Mouse (Mus musculus) cerebellum, adult 11 months (tissue): ENCODE measurements around the gene Fkbp5.
"Not testable (repeated sequence)": the region's sequence is repeated elsewhere in the genome, so short reads cannot be mapped to it uniquely, and the experiment has no call there.

Source experiments
- DNase-seq: peaks from one replicate; pipeline ENCODE4 v3.0.0; 2022

Fkbp5 gene

DNA sequence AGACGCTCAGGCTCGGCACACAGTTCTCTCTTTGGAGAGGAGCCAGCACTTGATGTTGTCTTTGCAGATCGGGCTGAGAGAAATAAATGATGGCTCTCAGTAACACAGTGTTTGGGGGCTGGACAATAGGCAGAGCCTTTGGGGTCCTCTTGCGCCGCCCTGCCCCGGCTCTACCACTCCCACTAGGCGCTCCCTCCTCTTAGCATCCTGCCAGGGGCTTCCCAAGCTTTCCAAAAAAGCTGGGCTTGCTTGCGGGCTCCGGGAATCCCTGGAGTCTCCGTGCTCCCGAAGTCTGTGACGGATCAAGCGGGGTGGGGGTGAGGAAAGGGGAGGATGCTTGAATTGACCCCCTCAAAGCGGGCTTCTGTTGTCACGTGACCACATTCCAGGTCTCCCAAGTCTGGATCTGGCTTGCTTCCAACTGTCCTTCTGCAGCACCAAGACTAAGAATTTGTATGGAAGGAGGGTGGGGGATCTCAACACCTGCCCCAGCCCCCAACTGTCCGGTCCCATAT is at the start of gene Fkbp5:
TSS of gene Fkbp5 (minus strand) at position 87 of the 515 bp plus-strand sequence.
- DNase-seq = peak; percentile 39

DNA sequence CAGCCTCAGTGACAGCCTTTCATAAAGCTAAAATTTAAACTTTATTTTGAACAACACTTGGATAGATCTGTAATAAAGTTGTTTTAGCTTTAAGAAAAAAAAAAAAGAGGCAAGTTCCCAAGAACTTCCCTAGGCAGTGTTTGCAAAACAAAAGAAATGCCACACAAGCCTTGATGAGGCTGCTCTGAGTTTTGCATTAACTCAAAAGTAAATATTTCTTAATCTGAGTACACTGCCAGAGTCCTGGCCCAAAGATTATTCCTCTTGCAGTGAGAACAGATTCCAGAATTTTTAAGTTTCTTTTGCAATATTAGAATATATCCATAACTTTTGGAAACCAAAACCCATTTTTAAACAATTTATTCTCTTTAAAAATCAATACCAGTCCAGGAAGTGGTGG is 47.9 kb upstream of the Fkbp5 start:
- DNase-seq = no peak

DNA sequence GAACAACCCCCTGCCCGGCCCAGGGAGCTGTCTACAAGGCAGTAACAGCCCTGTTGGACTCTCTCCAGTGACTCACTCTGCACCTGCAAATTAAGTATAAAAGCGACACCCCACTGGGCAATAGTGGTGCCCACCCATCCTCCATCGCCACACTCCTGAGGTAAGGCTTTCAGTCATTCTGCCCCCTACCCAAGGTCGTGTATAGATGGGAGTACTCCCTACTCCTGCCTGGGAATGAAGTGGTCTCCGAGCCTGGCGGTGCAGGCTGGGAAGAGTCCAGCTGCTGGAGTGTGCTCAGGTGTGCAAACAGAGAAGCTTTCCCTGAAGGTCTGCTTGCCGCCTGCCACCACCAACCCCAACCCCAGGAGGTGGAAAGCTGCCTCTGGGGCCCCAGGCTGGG is 44.3 kb upstream of the Fkbp5 start:
- DNase-seq = no peak

DNA sequence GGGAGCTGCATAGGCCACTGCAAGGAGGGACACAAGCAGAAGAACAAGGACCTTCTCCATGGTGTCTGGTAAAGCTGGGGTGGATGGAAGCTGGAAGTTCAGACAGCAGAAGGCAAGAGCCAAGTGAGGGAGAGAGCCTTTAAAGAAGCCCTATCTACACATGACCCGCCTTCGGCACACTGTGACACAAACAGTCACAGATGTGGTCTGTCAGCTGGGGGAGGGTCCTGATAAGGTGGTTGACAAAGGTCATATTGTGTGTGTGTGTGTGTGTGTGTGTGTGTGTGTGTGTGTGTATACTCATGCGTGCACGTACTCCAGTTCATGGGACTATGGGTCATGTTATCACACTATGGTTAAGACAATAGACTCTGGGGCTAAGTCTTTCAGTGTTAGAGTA is 43.3 kb upstream of the Fkbp5 start, which contains the start of gene Clps:
TSS of gene Clps (minus strand) at position 169 of the 400 bp plus-strand sequence.
- no peak for DNase-seq

DNA sequence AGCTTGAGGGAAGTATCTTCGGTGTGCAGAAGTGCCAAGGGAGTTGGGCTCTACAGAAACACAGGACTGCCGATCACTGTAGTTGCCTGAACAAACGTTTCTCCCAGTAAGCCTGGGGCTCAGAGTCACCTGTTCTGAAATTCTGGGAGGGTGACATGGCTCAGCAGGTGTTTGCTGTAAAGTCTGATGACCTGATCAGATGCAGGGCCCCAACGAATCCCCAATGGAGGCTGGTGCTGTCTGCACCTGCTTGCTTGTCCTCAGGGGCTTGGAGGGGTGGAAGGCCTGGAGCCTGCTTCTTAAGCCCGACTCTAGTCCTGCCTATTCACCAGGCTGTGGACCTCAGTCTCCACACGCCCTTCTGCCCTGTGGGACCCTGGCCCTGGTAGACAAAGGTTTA is 40.4 kb upstream of the Fkbp5 start:
- DNase-seq = no peak

DNA sequence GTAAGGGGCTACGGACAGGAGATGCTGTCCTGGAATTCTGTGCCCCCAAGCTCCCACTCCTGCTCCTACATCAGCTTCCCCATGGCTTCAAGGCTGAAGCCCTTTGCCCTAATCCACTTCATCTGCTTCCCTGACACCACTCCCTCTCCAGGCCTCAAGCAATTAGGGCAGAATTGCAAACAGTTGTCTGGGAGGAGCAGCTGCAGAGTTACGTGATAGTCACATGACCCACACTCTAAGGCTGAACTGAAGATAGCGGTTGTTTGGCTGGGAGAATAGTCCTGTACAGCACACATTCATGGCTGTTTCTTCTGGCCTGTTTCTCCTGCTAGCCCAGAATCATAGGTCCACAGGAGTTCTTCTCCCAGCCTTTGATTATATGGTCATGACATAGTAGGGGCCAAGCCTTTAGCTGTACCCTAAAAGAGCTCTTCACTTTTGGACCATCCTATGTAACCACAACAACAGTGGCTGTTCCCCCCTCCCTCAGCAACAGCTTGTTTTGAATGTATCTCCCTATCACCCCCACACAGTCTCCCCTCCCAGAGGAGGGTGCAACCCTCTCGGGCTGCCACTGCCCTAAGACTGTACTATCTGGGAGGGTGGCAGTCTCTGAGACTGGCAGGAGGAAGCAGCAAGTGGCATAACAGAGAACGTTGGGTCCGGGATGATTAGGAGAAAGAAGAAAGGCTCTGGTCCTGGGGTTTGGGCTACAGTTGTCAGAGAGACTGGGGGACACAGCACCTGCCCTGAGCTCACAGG is 39.5 kb upstream of the Fkbp5 start:
- DNase-seq = no peak

DNA sequence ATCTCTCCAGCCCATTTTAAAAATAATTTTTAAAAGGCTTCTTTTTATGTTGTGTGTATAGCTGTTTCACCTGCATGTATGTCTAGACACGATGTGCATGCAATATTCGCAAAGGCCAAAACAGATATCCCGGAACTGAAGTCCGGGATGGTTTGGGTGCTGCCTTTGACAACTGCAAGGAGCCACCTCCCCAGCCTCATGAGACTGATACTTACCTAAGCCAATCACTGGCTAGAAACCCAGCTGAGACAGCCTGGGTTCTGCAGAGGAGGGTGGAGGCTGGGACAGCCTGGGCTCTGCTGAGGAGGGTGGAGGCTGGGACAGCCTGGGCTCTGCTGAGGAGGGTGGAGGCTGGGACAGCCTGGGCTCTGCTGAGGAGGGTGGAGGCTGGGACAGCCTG is 36.7 kb upstream of the Fkbp5 start:
- not testable (repeated sequence) for DNase-seq

DNA sequence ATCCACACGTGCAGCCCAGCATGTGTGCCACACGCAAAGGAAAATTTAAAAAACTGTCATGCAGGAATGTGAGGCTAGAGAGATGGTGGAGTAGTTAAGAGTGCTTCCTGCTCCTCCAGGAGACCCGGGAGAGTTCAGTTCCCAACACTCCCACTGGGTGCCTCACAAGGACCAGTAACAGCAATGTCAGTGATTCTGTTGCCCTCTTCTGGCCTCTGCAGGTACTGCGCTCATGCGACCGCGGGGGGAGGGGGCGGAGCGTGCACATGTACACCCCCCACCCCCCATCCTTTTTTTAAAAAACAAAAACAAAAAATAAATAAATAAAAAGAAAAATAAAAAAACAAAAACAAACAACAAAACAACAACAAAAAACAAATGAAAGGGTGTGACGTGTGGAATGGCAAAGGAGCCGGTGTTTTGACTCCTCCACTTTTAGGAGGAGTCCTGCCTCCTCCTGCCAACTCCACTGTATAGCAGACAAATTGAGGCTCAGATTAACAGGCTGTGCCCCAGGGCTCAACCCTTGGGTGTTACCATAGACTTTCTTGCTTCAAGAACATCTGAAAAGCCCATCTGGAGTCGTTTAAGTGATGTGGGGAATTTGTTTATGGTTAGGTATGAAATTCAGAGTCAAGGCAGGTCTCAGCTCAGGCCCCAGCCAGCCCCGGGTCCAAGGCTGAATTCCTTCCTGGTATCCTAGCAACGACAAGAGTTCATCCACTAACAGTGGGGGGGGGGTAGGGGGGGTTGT is 35.9 kb upstream of the Fkbp5 start:
- peak; percentile 33 for DNase-seq

DNA sequence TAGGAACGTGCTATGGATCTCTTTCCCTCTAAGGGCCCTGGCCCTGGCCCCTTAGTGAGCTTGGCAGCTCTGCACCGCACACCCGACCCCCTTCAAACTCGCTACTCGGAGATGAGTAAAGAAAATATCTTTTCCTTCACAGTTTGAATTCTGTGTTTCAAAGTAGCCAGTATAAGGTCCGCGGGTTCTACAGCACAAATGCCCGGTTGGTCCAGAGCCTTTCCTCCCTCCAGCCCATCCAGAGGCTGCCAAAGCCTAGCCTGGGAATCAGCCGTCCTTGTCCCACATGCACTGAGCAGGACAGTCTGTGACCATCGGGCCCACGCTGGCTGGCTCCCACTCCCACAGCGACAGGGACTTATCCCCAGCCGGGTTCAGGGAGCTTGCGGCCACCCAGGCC is 31.8 kb upstream of the Fkbp5 start, which contains the start of gene Clpsl2:
TSS of gene Clpsl2 (plus strand) at position 301 of the 400 bp plus-strand sequence.
- no peak for DNase-seq

DNA sequence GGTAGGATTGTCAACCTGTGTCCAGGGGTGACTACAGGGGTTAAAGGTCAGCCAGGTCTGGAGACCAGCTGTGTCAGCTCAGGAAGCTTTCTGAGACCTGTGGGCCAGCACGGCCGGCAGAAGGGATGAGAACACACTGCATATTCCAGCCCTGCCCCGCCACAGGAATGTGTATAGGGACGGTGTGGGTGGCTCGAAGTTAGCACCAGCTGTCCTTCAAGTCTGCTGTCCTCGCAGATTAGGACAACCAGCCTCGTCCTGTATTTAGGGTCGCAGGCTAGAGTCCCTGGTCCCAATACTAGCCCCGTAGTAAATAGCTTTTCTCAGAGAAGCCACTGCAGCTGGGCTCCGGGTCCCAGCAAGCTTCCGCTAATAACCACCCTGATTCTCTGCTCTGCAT is 31.2 kb upstream of the Fkbp5 start:
- DNase-seq = no peak

DNA sequence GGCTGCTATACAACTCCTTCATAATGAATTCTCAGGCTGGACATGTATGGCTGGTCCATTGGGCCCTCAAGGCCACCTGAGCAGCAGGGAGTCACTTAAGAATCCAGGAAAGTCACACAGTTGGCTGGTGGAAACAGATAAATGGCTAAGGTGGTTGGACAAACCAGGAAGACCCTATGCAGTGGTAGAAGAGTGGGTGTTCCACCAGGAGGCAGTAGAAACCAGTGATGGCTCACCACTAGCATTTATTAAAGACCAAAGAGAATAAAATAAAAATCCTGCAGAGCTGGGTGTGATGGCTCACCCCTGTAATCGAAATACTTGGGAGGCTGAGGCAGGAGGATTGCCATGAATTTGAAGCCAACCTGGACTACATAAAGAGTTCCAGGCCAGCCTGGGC is 29.6 kb upstream of the Fkbp5 start:
- no peak for DNase-seq

DNA sequence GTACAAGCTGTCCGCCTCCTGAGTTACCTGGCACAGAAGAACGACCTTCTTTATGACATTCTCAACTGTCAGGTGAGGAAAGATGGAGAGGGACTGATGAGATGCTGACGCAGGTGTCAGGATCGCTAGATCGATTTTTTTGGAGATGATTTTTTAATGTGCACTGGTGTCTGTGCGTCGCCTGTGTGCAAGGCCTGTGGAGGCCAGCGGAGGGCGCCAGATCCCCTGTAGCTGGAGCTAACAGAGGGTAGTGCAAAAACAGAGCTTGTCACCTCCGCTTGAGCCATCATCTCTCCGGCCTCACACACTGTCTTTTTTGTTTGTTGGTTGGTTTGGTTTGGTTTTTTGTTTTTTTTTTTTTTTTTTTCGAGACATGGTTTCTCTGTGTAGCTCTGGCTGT is 20.6 kb upstream of the Fkbp5 start:
- DNase-seq = no peak

DNA sequence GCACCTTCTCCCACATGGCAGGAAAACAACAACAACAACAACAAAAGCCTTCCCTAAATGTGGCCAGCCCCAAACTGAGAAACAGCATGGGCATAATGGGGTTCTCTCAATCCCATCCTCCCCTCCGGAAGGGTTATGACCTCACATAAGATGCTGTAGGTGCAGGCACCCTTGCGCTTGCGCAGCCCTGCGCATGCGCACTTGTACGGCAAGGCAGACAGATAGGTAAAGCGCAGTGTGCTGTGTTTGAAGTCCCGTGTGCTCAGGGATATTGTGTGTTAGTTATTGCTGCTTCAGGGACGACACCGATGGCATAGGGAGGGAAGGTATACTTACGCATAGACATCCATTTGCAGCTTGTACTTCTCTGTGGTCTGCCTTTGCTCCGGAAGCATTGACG is 16.0 kb upstream of the Fkbp5 start:
- DNase-seq = no peak

DNA sequence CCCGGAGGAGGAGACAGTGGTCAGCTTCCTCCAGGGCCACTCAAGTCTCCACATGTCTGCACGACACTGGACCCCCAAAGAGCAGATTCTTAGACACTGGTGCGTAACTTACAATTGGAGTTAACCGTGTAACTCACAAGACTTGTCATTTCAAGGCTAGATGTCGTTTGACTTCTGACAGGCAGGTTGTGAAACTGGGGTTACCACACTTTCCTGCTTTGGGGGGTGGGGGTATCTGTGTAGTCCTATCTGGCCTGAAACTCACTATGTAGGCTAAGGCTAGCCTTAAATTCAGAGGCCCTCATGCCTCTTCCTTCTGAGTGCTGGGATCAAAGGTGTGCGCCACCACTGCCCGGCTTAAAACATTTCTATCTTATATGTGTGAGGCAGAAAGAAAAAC is 15.2 kb upstream of the Fkbp5 start:
- no peak for DNase-seq

DNA sequence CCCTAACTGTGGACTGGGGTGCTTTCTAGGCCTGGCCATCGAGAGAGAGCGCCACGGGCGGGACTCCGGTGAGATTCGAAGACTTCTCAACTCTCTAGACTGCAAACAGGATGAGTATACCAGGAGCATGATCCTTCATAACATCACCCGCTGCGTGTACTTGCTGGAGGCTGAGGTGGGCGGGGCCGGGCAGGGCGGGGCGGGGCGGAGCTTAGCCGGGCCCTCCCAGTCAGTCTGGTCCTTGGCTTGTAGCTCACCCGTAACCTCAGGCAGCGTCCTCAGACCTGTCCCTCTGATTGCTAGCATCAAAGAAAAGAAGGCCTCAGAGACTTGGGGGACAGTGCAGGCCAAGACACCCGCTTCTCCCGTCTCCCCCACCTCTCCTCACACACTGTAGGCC is 14.6 kb upstream of the Fkbp5 start:
- DNase-seq = no peak

DNA sequence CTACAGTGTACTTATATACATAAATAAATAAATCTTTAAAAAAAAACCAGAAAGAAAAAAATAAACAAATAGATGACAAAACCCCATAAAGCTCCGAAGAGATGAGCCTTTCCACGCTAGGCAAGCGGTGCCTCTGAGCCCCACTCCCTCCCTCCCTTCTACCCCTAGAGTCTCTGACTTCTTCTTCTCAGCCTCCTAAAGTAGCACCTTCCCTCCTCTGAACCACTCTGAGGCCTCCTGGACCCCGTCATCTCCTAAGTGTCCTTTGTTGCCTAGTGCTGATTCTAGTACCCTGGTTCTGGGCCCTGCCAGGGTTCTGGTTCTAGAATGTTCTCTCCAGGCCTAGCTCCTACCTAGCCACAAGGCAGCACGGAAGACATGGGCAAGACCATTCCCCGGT is 13.2 kb upstream of the Fkbp5 start, which contains the start of gene Armc12:
TSS of gene Armc12 (plus strand) at position 301 of the 400 bp plus-strand sequence.
- DNase-seq = no peak

DNA sequence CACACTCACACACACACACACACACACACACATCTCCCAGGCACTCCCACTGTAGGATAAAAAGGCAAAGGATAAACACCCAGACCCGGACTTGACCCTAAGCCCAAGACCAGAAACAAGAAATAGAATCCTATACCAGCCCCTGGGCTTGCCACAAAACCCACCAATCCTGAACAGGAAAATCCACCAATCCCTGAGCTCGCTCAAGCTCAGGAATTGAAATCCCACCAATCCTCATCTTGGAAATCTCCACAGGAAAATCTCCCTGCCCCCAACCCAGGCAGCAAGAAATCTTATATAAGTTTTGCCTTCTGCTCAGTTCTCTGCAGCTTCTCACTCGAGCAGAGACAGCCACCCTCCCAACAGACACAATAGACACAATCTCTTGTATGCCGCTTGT is 11.8 kb upstream of the Fkbp5 start:
- no peak for DNase-seq

DNA sequence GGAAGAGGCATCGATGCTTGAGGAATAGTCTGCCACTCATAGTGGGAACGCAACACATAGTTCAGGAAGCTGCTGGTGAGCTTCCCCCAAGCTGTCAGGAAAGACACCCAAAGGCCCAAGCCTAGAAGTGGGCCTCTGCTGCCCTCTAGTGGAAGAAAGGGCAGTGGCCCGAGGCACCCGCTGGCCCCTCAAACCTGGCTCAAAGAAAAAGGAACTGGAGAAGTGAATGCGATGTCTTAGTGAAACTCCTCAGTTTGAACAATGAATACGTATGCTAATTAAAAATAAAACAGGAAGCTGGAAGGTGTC is 10.7 kb upstream of the Fkbp5 start:
- peak; percentile 74 for DNase-seq

DNA sequence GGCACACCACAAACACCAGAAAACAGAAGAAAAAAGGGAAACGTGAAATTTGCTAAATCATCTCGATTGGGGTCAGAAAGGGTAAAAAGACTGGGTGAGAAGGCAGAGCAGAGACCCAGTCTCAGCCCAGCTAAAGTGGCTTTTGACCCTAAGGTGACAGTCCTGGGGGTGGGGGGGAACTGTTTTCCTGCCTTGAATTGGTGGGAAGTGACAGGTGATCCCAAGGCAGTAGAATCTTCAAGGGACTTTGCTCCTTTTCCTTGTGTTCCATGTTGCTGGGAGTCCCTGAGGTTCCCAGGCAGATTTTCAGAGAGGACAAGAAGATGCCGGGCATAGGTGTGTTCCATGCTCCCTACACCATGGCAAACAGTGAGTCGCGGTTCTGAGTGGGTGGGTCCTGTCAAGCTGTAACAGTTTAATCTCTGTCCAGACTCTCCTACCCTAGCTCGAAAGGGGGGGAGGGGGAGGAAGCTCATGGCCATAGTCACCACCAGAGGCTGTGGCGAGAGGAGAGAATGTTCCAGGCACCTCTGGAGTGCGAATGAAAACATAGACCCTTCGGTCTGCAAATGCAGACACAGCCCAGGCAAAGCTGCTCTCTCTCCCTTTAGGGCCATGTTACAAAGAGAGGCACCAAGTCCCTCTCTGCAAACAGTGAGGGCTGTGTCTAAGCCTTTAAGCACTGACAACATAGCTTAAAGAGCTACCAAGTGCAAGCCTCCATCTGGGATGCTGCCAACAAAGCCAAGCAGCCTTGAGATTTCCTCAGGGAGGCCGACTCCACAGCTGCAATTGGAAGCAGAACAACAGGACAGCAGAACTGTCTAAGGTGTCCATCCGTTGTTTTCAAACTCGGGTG is 10.1 kb upstream of the Fkbp5 start:
- no peak for DNase-seq

DNA sequence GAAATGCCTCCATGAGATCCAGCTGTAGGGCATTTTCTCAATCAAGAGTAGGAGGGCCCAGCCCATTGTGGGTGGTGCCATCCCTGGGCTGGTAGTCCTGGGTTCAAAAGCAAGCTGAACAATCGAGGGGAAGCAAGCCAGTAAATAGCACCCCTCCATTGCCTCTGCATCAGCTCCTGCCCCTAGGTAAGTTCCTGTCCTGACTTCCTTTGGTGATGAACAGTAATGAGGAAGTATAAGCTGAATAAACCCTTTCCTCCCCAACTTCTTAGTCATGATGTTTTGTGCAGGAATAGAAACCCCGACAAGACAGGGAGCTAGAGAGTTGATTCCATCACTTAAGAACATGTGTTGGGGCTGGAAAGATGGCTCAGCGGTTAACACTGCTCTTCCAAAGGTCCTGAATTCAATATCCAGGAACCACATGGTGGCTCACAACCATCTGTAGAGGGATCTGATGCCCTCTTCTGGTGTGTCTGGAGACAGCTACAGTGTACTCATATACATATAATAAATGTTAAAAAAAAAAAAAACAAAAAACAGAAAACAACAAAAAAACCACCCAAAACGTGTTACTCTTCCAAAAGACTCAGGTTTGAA is 7.6 kb upstream of the Fkbp5 start:
- no peak for DNase-seq

DNA sequence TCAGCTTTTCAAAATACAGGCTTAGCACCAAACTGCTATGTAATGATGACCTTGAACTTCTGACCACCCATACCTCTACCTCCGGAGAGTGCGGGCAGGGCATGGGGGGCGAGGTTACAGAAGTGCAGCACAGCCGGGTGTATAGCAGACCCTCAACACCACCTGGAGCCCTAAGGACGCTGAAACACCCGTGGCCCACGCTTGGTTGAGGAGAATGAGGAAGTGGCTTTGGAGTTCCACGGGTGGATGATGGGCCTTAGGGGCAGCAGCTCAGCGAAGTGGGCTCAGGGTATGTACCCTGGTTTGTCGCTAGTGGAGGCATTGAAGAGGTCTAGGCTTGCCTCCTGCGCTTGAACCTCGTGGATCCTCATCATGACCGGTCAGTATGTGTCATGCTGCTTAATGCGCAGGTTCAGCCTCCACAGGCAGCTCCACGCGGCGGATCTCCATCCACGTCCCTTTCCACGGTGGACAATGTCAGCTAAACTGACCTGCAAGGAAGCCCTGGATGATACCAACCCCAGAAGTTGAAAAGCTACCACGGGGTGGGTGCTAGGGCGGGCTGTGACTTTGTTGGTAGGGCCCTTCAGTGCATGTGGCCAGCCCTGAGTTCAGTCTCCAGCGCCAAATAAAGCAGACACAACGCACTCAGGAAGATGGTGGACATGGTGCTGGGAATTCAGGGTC is 6.8 kb upstream of the Fkbp5 start:
- DNase-seq = peak; percentile 30

DNA sequence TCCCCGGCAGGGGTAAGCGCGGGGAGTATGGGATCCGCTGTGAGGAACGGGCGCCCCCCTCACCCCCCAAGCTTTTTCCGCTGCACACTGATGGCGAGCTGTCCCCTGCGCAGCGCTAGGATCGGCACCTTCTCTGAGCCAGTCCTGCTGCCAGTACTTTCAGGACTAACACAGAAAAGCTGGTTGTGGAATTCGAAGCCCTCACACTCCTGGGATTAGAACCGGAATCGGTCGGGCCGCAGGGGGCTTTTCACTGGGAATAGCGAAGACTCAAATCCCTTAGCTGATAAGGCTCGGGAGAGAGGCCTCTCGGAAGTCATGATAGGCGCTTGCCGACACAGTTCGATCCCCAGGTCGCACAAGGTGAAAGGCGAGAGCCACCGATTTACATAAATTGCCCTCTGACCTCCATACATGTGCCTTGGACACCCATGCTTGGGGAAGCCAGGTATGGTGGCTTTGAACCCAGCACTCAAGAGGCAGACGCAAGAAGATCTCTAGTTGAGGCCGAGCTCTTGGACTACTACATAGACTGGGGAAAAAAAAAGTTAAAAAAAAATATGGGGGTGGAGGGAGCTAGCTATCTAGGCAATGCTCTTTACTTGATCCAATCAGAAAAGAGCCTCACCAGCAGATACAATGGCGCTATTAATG is 6.2 kb upstream of the Fkbp5 start:
- DNase-seq = no peak
